In the genomic region with DNA sequence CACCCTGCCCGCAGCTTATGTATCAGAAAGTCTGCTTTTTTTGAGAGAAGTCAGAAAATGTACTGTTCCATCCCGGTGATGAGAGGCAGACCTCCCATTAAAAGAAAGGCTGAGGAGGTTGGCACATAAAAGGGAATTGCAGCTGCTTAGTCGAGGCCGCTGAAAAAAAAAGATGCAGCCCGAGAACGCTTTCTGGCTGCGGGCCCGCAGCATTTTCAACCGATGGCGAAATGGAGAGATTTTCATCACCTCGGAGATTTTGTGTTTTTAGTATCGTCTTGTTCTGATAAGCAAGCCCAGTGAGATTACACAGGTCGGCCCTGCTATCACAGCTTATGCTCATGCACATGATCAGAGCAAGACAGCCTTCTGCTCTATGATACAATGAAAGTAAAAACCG, we compare ENCODE assay signal across 18 mouse cellular contexts.
DNase-seq lines count a peak whose midpoint lies in the region; TF ChIP-seq lines count a peak whose summit lies in the region.
"Had no signal": no experiment of that assay in that cellular context is flagged by ENCODE, and none has a peak within 500 bp of the region (broad histone marks: within the 10 kb centered on the region; RNA-seq: fewer than 3 reads in every experiment).

No protein-coding gene starts in this region.

- H3K27ac ChIP-seq in layer of hippocampus, adult 2 months: peak overlapping the region; percentile 18; the same call in 1 of the 2 replicates
- H3K27ac ChIP-seq: hindbrain, postnatal 0 days; liver, embryonic 12.5 days; neural tube, embryonic 15.5 days had no signal

- DNase-seq in gastrocnemius, postnatal 10 days: peak; percentile 14
- DNase-seq in gastrocnemius, postnatal 36 days: no peak
- DNase-seq in layer of hippocampus, adult 2 months (ENCODE audit: low spot score in 2 of 2): no peak
- DNase-seq in layer of hippocampus, postnatal 10 days (ENCODE audit: low spot score in 2 of 2): no peak
- peak; percentile 1 to 9 for DNase-seq in heart, postnatal 14 days
- peak; percentile 4 for DNase-seq in skeletal muscle tissue, adult 2 months (ENCODE audit: low read depth, low spot score)
- DNase-seq in Muller cell, postnatal 12 days (ENCODE audit: inconsistent ontology term): no peak
- DNase-seq: adrenal gland, postnatal 25 days; cerebellum, adult 9-10 months; gastrocnemius, postnatal 25 days; kidney, adult 2 months; kidney, postnatal 14 days; layer of hippocampus, adult 9-11 months; lung, embryonic 14.5 days; thymus, adult 2 months had no signal

- intact Hi-C loops in gastrocnemius, postnatal 36 days (cut with DNase I): no loop called here
- intact Hi-C loops in heart, postnatal 14 days (cut with DNase I): no loop called here

- no peak overlapping the region for H3K4me3 ChIP-seq in layer of hippocampus, adult 2 months
- H3K4me3 ChIP-seq: liver, embryonic 12.5 days; neural tube, embryonic 15.5 days had no signal

- TF ChIP-seq CTCF in layer of hippocampus, adult 2 months (conservative IDR thresholded peaks at IDR 0.05): no peak

Comparison
In these comparisons a context has a peak if more than half of its experiments do, and no peak if none do; other contexts are left out.
1. DNase-seq: peak in gastrocnemius, postnatal 10 days (single experiment), heart, postnatal 14 days (2 of 2) and skeletal muscle tissue, adult 2 months (single experiment); none in gastrocnemius, postnatal 36 days (0 of 2), layer of hippocampus, adult 2 months (0 of 2), layer of hippocampus, postnatal 10 days (0 of 2) and Muller cell, postnatal 12 days (single experiment).